Mouse (Mus musculus): ENCODE measurements around the gene Fam173a.
"Not testable (repeated sequence)": the region's sequence is repeated elsewhere in the genome, so short reads cannot be mapped to it uniquely, and the experiment has no call there.

The Fam173a gene

DNA sequence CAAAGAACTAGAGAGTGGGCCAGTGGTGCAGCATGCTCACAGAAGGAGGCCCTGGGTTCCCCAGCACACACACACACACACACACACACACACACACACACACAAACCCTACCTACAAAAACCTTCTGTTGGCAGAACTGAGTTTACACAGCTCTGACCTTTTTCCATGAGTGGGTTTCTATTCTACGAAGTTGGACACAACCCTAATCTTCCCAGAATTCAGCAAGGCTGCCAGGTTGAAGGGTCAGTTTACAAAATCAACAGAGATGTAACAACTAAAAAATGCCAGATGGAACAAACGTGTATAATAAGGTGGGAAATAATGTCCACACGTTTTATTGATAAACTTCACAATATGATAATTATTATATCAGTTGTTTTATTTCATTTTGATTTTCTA lies 35.0 kb downstream of the Fam173a start:
- DNase-seq (ENCODE audit: low spot score): no peak

DNA sequence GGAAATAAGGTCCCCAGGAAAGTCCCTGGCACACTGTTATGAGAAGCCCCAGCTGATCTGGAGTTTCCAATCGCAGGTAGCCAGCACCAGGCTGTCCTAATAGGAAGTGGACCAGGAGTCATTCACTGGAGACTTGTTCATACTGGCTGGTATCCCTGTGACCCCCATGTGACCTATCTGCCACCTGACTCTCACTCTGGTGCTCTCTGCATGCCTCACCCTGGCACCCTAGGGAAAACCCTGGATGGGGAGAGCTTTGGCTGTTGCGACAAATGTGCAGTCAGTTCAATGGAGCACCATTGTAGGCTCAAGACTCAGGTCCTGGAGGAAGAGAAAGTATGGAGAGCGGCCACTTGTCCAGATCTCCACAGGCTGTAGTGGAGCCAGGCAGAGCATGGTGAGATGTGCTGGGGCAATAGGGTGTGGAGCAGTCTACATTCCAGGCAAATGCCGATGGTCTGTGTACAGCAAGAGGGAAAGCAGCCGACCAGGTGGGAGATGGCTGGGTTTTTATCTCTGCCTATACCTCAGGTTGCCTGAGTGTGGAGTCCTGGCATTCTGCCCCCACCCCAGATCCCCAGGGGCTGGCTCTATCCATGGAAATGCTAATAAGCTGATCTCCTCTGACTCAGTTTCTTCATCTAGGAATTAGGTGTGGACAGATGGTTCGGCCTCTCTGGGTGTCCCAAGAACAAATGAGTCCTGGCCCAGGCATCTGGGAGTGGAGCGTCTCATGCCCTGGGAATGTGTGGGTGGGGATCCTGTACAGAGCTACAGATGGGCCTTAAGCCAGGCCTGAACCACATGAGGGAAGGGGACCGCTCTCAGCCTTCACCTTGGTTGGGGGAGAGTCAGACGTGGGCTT lies 36.1 kb downstream of the Fam173a start:
- no peak for DNase-seq (ENCODE audit: low spot score)

DNA sequence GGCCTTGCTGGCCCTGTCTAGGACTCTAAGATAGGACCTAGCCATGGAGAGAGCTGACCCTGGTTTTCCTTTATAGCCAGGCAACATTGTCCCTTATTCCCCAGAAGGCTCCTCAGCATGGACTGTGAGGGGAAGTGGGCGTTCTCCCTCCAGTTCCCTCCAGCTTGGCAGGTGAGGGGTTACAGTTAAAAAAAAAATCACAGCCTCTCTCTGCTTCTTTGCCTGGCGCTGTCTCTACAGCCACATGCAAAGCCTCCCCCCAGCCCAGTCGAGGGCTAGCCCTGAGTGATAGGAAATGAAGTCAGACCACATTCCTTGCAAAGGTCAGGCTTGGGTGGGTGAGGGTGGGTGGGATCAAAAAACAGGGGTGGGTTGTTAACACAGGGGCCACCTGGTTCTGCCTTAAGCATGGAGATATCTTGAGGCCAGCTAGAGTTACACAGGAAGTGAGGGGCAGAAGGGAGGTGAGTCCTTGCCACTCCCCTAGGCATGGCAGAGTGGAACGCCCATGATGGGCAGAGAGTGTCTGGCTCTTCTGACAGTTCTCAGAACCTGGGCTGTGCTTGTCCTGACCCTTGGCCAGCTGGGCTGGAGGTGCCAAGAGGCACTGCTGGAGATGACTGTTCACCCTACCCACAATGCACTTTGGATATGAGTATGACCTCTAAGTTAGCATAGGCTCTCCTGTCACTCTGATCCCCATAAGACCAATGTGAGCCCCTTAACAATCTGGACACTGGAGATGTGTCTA lies 36.9 kb downstream of the Fam173a start:
- no peak for DNase-seq (ENCODE audit: low spot score)

DNA sequence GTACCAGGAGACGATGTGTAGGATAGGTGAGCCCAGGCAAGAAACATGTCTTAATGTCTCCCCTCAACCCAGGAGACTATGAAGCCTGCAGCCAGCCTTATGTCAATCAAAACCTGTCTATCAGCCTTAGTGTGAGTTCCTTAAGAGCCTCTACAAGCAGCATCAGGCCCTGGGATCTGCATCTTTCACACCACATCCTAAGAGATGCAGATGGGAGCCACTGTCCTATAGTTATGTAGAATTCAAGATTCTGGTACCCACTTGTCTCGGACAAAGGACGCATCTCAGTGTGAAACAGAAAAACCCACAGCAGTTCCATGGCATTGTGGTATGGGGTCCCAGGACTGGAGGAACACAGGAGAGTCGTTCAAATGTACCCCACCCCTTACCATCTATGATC lies 37.6 kb downstream of the Fam173a start:
- DNase-seq (ENCODE audit: low spot score): no peak

DNA sequence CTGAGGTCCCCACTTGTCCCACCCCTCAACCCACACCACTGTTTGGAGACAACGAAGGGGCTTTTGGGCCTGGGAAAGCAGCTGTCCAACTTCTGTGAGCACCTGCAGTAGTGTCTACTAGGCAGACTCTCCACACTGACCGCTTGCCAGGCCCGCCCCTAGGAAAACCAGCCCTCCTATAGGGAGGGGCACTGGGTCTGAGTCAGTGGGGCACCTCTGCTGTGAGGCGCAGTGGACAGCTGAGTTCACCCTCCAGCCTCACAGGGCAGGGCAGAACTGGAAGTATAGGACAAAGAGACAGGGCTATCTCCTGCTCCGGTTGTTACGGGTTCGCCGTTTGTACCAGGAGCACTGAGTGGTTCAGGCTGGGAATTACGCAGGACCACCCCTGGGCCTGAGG lies 38.5 kb downstream of the Fam173a start, which contains the start of gene Msln:
TSS of gene Msln (minus strand) at position 138 of the 400 bp plus-strand sequence.
- no peak for DNase-seq (ENCODE audit: low spot score)

DNA sequence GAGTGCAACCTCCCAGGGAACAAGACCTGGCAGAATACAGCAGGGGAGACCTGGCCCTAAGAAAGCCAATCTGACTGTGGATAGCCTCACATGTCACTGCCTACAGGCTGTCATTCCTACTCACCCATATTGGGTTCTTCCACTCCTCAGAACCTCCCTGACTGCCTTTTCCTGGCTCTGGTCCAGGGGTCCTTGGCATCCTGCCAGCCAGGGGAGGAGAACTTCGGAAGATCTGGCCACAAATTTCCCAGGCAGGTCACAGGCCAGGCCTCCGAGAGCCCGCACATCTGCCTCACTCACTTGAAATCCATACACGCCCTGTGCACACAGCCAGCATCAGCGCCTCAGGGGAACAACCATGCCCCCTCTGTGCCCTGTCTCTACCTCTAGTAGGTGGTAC lies 41.3 kb downstream of the Fam173a start:
- no peak for DNase-seq (ENCODE audit: low spot score)

DNA sequence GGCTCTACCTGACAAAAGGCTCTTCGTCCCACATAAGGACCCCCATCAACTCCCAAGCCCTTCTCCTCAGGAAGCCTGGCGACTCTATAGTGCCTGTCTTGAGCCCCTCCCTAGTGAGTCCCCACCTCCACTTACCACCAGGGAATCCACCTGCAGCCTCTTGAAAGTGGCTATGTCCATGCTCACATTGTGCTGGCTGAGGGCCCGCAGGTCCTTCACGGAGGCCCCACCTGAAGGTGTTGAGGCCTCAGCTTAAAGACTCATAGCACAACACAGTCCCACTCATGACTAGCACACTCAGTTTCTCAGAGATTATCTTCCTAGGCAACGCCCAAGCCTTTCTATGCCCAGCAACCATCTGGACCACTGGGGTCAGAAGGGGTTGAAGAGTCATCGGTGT lies 43.4 kb downstream of the Fam173a start:
- DNase-seq (ENCODE audit: low spot score): no peak

DNA sequence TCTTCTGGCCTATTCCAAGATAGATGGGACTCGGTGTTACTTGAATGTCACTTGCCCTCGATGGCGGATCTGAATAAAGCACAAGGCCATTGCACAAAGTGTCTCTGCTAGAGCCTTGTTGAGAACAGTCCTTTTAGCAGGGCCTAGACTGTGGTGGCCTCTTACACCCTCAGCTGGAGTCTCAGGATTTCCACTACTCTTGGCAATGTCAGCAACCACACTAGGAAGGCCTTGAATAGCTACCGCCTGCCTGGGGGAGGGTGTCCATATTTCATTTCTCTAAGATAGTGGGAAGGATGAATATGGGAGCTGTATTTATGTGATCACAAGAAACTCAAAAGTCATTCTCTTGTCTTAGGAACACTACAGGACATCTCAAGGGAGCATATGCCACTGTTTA lies 44.5 kb downstream of the Fam173a start:
- DNase-seq (ENCODE audit: low spot score): no peak

DNA sequence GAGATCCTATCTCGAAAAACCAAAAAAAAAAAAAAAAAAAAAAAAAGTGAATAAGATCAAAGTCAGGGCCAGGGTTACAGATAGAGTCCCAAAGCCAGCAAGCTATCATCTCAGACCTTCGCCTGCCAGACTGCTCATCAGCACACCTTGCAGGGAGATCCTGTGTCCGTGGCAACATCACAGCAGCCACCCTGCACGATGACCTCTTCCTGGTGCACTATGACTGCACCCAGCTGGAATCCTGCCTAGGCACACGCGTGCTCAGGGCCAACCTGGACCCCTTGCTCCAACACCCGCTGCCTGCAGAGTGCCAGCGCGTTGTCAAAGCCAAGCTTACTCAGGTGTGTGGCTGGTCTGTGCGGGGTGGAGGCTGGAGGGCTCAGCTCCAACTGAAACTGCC lies 48.4 kb downstream of the Fam173a start:
- DNase-seq (ENCODE audit: low spot score): no peak

DNA sequence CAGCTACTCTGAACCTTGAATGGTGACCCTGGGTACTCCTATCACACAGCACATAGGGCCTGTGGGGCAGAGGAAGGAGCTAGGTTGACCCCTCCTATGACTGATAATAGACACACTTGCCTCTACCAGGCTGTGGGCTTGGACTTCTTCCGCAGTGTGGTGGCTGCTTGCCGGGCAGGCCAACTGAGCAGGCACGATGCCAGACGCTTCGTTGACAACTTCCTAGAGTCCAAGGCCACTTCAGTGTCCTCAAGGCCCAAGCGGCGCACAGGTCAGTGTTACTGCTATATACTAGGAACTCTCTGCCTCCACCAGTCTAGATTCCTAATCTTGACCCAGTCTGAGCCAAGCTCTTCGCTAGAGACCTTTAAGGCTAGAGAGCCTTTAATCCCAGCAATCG lies 48.9 kb downstream of the Fam173a start:
- DNase-seq (ENCODE audit: low spot score): no peak

DNA sequence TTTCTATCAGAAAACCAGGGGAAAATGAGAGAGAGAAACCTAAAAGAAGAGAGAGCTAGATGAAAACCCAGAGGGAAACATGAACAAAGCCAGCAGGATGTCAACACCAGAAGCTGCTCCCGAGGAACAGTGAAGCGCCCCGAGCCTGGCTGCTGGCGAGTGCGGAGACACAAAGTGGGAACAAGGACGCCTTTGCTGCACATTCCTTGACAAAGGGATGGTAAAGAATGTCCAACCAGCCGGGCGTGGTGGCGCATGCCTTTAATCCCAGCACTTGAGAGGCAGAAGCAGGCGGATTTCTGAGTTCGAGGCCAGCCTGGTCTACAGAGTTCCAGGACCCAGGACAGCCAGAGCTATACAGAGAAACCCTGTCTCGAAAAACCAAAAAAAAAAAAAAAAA lies 51.2 kb downstream of the Fam173a start:
- not testable (repeated sequence) for DNase-seq (ENCODE audit: low spot score)

Measured in spleen, adult 12 weeks (tissue).